Mouse (Mus musculus): Measurements from ENCODE around the gene 9130409I23Rik. TPM values are rescaled to one million over a fixed set of nuclear protein-coding genes. Genes with fewer than 3 reads are reported as not detected.

9130409I23Rik gene
- polyA plus RNA-seq, 1 experiment from 2014 or later, result 0.72 TPM

GRCm38 (mm10) chr1:181009011-181009590 lies 41.9 kb upstream of the 9130409I23Rik start:
- H3K27me3 ChIP-seq (ENCODE audit: control insufficient read depth, insufficient read depth, low read length), result no peaks in the 10 kb centered on the region
- H3K27ac ChIP-seq (replicated peaks), result no peak overlapping the region
- no peaks in the 10 kb centered on the region for H3K4me1 ChIP-seq (replicated peaks; ENCODE audit: control insufficient read depth, insufficient read depth)
- no peak for TF ChIP-seq CTCF (IDR thresholded peaks at IDR 0.05; ENCODE audit: low read depth)
- no peak for TF ChIP-seq EP300 (optimal IDR thresholded peaks at IDR 0.05)
- H3K9me3 ChIP-seq (ENCODE audit: control insufficient read depth, low read length), result no peaks in the 10 kb centered on the region
- H3K4me2 ChIP-seq (replicated peaks; ENCODE audit: low read depth), result no peak overlapping the region
- DNase-seq (ENCODE audit: low spot score) (peak; percentile 10), ATAC-seq (ENCODE audit: low FRiP score, low TSS enrichment) (no peak)
- no peak overlapping the region for H3K4me3 ChIP-seq (ENCODE audit: low read depth, low read length)
- no peak overlapping the region for H3K9ac ChIP-seq (ENCODE audit: low read length)
- 77% methylated on average over 4 of the region's 4 CpGs for WGBS
- no peaks in the 10 kb centered on the region for H3K36me3 ChIP-seq (ENCODE audit: control insufficient read depth, insufficient read depth, low read length)

GRCm38 (mm10) chr1:181009754-181010153 lies 41.3 kb upstream of the 9130409I23Rik start:
- ATAC-seq (ENCODE audit: low FRiP score, low TSS enrichment), result peak; percentile 78
- no peak overlapping the region for H3K4me2 ChIP-seq (replicated peaks; ENCODE audit: low read depth)
- WGBS, result 46% methylated on average over 3 of the region's 3 CpGs

GRCm38 (mm10) chr1:181010171-181010932 lies 40.7 kb upstream of the 9130409I23Rik start:
- Histone ChIP-seq H3K4me2 (replicated peaks; ENCODE audit: low read depth) (no peak overlapping the region), H3K4me3 (ENCODE audit: low read depth, low read length) (no peak overlapping the region), H3K27ac (replicated peaks) (0 out of 2 replicates have a peak overlapping the region, but pooled peaks have one; percentile 30), H3K27me3 (ENCODE audit: control insufficient read depth, insufficient read depth, low read length) (no peaks in the 10 kb centered on the region), H3K4me1 (replicated peaks; ENCODE audit: control insufficient read depth, insufficient read depth) (peaks cover 6% of the 10 kb centered on the region), H3K9me3 (ENCODE audit: control insufficient read depth, low read length) (no peaks in the 10 kb centered on the region), H3K9ac (ENCODE audit: low read length) (no peak overlapping the region), H3K36me3 (ENCODE audit: control insufficient read depth, insufficient read depth, low read length) (no peaks in the 10 kb centered on the region)
- WGBS, result 45% methylated on average over 4 of the region's 4 CpGs
- peak; percentile 14 for DNase-seq (ENCODE audit: low spot score)
- 0 out of 2 replicates have a peak, but pooled peaks have one; percentile 22 for ATAC-seq (ENCODE audit: low FRiP score, low TSS enrichment)
- TF ChIP-seq CTCF (IDR thresholded peaks at IDR 0.05; ENCODE audit: low read depth), result no peak
- TF ChIP-seq EP300 (optimal IDR thresholded peaks at IDR 0.05), result no peak

More at GRCm38 (mm10) chr1:181009754-181010153, 41.3 kb upstream of the 9130409I23Rik start:
- Histone ChIP-seq H3K36me3 (ENCODE audit: control insufficient read depth, insufficient read depth, low read length) (no peaks in the 10 kb centered on the region), H3K27me3 (ENCODE audit: control insufficient read depth, insufficient read depth, low read length) (no peaks in the 10 kb centered on the region), H3K4me1 (replicated peaks; ENCODE audit: control insufficient read depth, insufficient read depth) (0 out of 2 replicates have a peak, but pooled peaks cover under 1% of the 10 kb centered on the region), H3K27ac (replicated peaks) (0 out of 2 replicates have a peak overlapping the region, but pooled peaks have one; percentile 30), H3K9me3 (ENCODE audit: control insufficient read depth, low read length) (no peaks in the 10 kb centered on the region), H3K4me3 (ENCODE audit: low read depth, low read length) (no peak overlapping the region), H3K9ac (ENCODE audit: low read length) (no peak overlapping the region)
- TF ChIP-seq EP300 (optimal IDR thresholded peaks at IDR 0.05) (no peak), CTCF (IDR thresholded peaks at IDR 0.05; ENCODE audit: low read depth) (no peak)
- DNase-seq (ENCODE audit: low spot score), result peak; percentile 53

- H3K27me3 ChIP-seq (ENCODE audit: control insufficient read depth, insufficient read depth, low read length), result no peaks in the 10 kb centered on the region
- DNase-seq (ENCODE audit: low spot score) (peak; percentile 3), ATAC-seq (ENCODE audit: low FRiP score, low TSS enrichment) (no peak)
- TF ChIP-seq CTCF (IDR thresholded peaks at IDR 0.05; ENCODE audit: low read depth) (no peak), EP300 (optimal IDR thresholded peaks at IDR 0.05) (no peak)
- WGBS, result 68% methylated on average over 5 of the region's 5 CpGs
- peaks cover 13% of the 10 kb centered on the region for H3K4me1 ChIP-seq (replicated peaks; ENCODE audit: control insufficient read depth, insufficient read depth)
- H3K9me3 ChIP-seq (ENCODE audit: control insufficient read depth, low read length), result no peaks in the 10 kb centered on the region
- no peaks in the 10 kb centered on the region for H3K36me3 ChIP-seq (ENCODE audit: control insufficient read depth, insufficient read depth, low read length)
- H3K4me2 ChIP-seq (replicated peaks; ENCODE audit: low read depth), result no peak overlapping the region
- H3K27ac ChIP-seq (replicated peaks), result no peak overlapping the region
- H3K4me3 ChIP-seq (ENCODE audit: low read depth, low read length), result no peak overlapping the region
- no peak overlapping the region for H3K9ac ChIP-seq (ENCODE audit: low read length)
Observed at GRCm38 (mm10) chr1:181011601-181012000, 39.4 kb upstream of the 9130409I23Rik start.

GRCm38 (mm10) chr1:181012416-181012815 lies 38.6 kb upstream of the 9130409I23Rik start:
- WGBS, result 82% methylated on average over 3 of the region's 3 CpGs
- TF ChIP-seq CTCF (IDR thresholded peaks at IDR 0.05; ENCODE audit: low read depth), result no peak
- no peak for TF ChIP-seq EP300 (optimal IDR thresholded peaks at IDR 0.05)
- H3K4me3 ChIP-seq (ENCODE audit: low read depth, low read length), result no peak overlapping the region
- ATAC-seq (ENCODE audit: low FRiP score, low TSS enrichment) (no peak), DNase-seq (ENCODE audit: low spot score) (peak; percentile 10)
- H3K9me3 ChIP-seq (ENCODE audit: control insufficient read depth, low read length), result no peaks in the 10 kb centered on the region
- H3K9ac ChIP-seq (ENCODE audit: low read length), result no peak overlapping the region
- no peak overlapping the region for H3K4me2 ChIP-seq (replicated peaks; ENCODE audit: low read depth)
- H3K4me1 ChIP-seq (replicated peaks; ENCODE audit: control insufficient read depth, insufficient read depth), result peaks cover 13% of the 10 kb centered on the region
- H3K27me3 ChIP-seq (ENCODE audit: control insufficient read depth, insufficient read depth, low read length), result no peaks in the 10 kb centered on the region
- no peaks in the 10 kb centered on the region for H3K36me3 ChIP-seq (ENCODE audit: control insufficient read depth, insufficient read depth, low read length)
- no peak overlapping the region for H3K27ac ChIP-seq (replicated peaks)

- Histone ChIP-seq H3K4me1 (replicated peaks; ENCODE audit: control insufficient read depth, insufficient read depth) (peaks cover 13% of the 10 kb centered on the region), H3K9me3 (ENCODE audit: control insufficient read depth, low read length) (no peaks in the 10 kb centered on the region), H3K9ac (ENCODE audit: low read length) (no peak overlapping the region), H3K27ac (replicated peaks) (no peak overlapping the region), H3K36me3 (ENCODE audit: control insufficient read depth, insufficient read depth, low read length) (no peaks in the 10 kb centered on the region), H3K27me3 (ENCODE audit: control insufficient read depth, insufficient read depth, low read length) (no peaks in the 10 kb centered on the region), H3K4me2 (replicated peaks; ENCODE audit: low read depth) (no peak overlapping the region), H3K4me3 (ENCODE audit: low read depth, low read length) (no peak overlapping the region)
- WGBS, result 58% methylated on average over 6 of the region's 6 CpGs
- DNase-seq (ENCODE audit: low spot score) (peak; percentile 11), ATAC-seq (ENCODE audit: low FRiP score, low TSS enrichment) (no peak)
- no peak for TF ChIP-seq EP300 (optimal IDR thresholded peaks at IDR 0.05)
- no peak for TF ChIP-seq CTCF (IDR thresholded peaks at IDR 0.05; ENCODE audit: low read depth)
Observed at GRCm38 (mm10) chr1:181013446-181013845, 37.6 kb upstream of the 9130409I23Rik start.
